Mouse (Mus musculus) right cerebral cortex, postnatal 36 days (tissue): ENCODE measurements around the gene Fads1.
A peak's percentile ranks its signal among the peaks of the same experiment; 100 is the strongest.

Source experiments
- DNase-seq, 2 experiments: peaks; one replicate each; pipeline ENCODE4 v3.0.0; 2022; ENCODE audit warnings: low spot score in 2 of 2, mixed read lengths in 1 of 2

The Fads1 gene

GRCm38 (mm10) chr19:10210885-10211284, 28.2 kb downstream of the Fads1 start:
- DNase-seq, result no peak

GRCm38 (mm10) chr19:10213796-10214471, 31.2 kb downstream of the Fads1 start:
- DNase-seq, result no peak

- no peak for DNase-seq
These were observed 33.4 kb downstream of the Fads1 start for GRCm38 (mm10) chr19:10216101-10216500.

- DNase-seq, result no peak
These were observed 36.4 kb downstream of the Fads1 start for GRCm38 (mm10) chr19:10219108-10219507.

GRCm38 (mm10) chr19:10219593-10219992, 36.9 kb downstream of the Fads1 start:
- DNase-seq, result no peak

GRCm38 (mm10) chr19:10221585-10221984, 38.9 kb downstream of the Fads1 start:
- no peak for DNase-seq

GRCm38 (mm10) chr19:10222656-10223055, 40.0 kb downstream of the Fads1 start:
- DNase-seq, result no peak

GRCm38 (mm10) chr19:10223561-10223960, 40.9 kb downstream of the Fads1 start:
- no peak for DNase-seq

- no peak for DNase-seq
These were observed 42.2 kb downstream of the Fads1 start for GRCm38 (mm10) chr19:10224637-10225453.

- DNase-seq, result no peak
These were observed 43.1 kb downstream of the Fads1 start for GRCm38 (mm10) chr19:10225767-10226166.

GRCm38 (mm10) chr19:10231016-10231415, 48.3 kb downstream of the Fads1 start:
- DNase-seq, result no peak

- no peak for DNase-seq
These were observed 49.2 kb downstream of the Fads1 start for GRCm38 (mm10) chr19:10231871-10232270.

- DNase-seq, result no peak
These were observed 49.8 kb downstream of the Fads1 start for GRCm38 (mm10) chr19:10232327-10233017.

GRCm38 (mm10) chr19:10235784-10236565, 53.3 kb downstream of the Fads1 start:
- no peak for DNase-seq

- DNase-seq, result no peak
These were observed 55.8 kb downstream of the Fads1 start for GRCm38 (mm10) chr19:10238477-10238876.

- DNase-seq, result no peak
These were observed 56.7 kb downstream of the Fads1 start for GRCm38 (mm10) chr19:10239419-10239818.

GRCm38 (mm10) chr19:10239975-10240653, 57.4 kb downstream of the Fads1 start:
- no peak for DNase-seq

- peak in 1 of 2 experiments; percentile 31 for DNase-seq
These were observed 58.1 kb downstream of the Fads1 start, which contains the start of gene Myrf for GRCm38 (mm10) chr19:10240654-10241305. Gene Myrf (minus strand): TSS chr19:10240748.

GRCm38 (mm10) chr19:10242916-10243315, 60.2 kb downstream of the Fads1 start:
- DNase-seq, result no peak

- peak in 1 of 2 experiments; percentile 50 for DNase-seq
These were observed 61.5 kb downstream of the Fads1 start for GRCm38 (mm10) chr19:10244183-10244582.
